Mouse (Mus musculus): ENCODE measurements around the gene Lamp5. TPM values are rescaled to one million over a fixed set of nuclear protein-coding genes. Genes with fewer than 3 reads are reported as not detected.

Lamp5 gene
- polyA plus RNA-seq (2016; fragmentation: Nextera tagmentation; extraction: Ambion mirVana): 4.5 and 4.6 TPM in 2 replicates

DNA sequence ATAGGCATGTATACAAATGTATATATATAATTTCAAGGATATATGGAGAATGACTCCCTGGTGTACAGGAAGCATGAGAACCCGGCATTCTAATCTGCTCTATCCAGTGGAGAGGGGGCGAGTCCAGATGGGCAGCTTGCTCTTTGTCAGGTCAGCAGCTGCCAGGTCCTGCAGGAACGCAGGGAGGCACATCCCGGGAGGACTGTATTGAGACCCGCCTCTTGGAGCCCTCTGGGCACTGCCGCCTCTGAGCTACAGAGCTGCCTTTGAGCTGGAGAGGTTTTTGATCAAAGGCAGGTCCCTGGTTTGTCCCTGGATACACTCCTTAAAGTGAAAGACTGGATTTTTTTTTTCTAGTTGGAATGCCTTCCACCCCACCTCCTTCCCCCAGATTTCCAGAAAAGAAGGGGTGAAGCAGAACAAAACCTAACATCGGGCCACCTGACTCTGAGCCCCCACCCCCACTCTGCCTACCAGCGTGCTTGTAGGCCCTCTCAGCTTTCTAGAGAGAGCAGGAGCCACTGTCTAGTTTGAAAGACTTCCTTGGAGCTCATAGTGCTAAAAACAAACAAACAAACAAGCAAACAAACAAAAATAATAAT lies at the start of gene Lamp5:
TSS of gene Lamp5 (plus strand) at position 552 of the 602 bp plus-strand sequence.
- peak within 1 kb of the TSS; percentile 39; the same call in 1 of the 2 replicates for H3K9ac ChIP-seq (replicated peaks)

DNA sequence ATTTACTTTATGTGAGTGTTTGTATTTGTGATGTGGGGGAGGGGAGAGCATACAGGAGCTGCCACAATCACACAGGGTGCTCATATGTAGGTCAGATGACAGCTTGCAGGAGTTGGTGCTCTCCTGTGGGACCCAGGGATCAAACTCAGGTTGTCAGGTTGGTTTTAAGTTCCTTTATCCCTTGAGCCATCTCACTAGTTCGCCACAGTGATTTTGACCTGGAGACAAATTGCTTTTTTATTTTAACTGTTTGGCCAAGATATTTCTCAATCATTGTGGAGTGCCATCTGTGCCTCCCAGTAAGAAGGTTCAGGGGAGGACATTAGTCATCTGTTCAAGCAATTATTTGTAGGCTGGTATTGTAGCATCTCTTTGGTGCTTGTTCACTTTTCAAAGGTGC lies 48.2 kb upstream of the Lamp5 start:
- Histone ChIP-seq H3K36me3 (0 out of 2 replicates have a peak, but pooled peaks cover 7% of the 10 kb centered on the region), H3K4me2 (replicated peaks) (no peak overlapping the region), H3K9ac (replicated peaks) (no peak overlapping the region), H3K27me3 (no peaks in the 10 kb centered on the region), H3K4me3 (no peak overlapping the region), H3K27ac (replicated peaks) (no peak overlapping the region), H3K4me1 (no peaks in the 10 kb centered on the region), H3K9me3 (no peaks in the 10 kb centered on the region)
- 85% methylated on average over 1 of the region's 1 CpGs for WGBS
- ATAC-seq (ENCODE audit: low FRiP score, low read depth): no peak

More for the DNA sequence above, at the start of gene Lamp5:
- Histone ChIP-seq H3K4me3 (peak within 1 kb of the TSS; percentile 30), H3K4me2 (replicated peaks) (peak within 1 kb of the TSS; percentile 52), H3K27me3 (peaks cover 13% of the 10 kb centered on the region), H3K4me1 (peaks cover 14% of the 10 kb centered on the region), H3K27ac (replicated peaks) (peak within 1 kb of the TSS; percentile 30; the same call in 1 of the 2 replicates), H3K36me3 (no peaks in the 10 kb centered on the region), H3K9me3 (no peaks in the 10 kb centered on the region)
- ATAC-seq (ENCODE audit: low FRiP score, low read depth): peak; percentile 87
- WGBS: 3% methylated on average over 8 of the region's 8 CpGs

DNA sequence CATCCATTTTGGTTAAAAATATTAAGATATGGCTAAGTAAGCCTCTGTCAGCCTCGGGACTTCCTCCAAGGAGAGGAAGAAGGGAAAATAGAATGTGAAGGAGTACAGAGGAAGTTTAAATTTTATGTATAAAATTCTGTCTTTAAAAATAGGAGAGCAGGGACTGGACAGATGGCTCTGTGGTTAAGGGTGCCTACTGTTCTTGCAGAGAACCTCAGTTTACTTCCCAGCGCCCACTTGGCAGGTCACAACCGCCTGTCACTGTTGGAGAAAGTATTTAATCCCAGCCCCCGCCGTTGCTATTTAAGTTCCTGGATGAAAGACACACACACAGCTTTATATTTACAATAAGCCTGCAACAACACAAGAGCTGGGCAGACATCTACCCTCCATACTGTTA lies 45.8 kb upstream of the Lamp5 start:
- Histone ChIP-seq H3K27ac (replicated peaks) (no peak overlapping the region), H3K9ac (replicated peaks) (no peak overlapping the region), H3K9me3 (no peaks in the 10 kb centered on the region), H3K4me3 (no peak overlapping the region), H3K27me3 (no peaks in the 10 kb centered on the region), H3K36me3 (0 out of 2 replicates have a peak, but pooled peaks cover 7% of the 10 kb centered on the region), H3K4me2 (replicated peaks) (no peak overlapping the region), H3K4me1 (no peaks in the 10 kb centered on the region)
- no peak for ATAC-seq (ENCODE audit: low FRiP score, low read depth)
- WGBS: 87% methylated on average over 5 of the region's 5 CpGs

DNA sequence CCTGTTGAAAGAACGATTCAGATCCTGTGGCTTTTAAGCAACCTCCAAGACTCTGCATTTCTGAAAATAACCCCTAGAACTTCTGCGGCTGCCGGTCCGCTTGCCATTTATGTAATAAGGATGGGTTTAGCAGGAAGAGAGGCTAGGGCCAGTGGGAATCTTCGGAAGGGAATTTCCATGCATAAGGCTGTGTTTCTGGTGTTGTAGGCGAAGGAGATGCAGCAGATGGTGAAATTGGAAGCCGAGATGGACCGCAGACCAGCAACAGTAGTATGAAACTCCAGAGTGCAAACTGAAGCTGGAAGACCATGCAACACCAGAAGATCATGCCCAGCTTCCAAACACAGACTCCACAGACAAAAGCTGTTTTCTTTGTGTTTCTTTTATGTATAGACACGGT lies 39.3 kb upstream of the Lamp5 start:
- Histone ChIP-seq H3K27ac (replicated peaks) (no peak overlapping the region), H3K27me3 (no peaks in the 10 kb centered on the region), H3K4me3 (no peak overlapping the region), H3K4me1 (no peaks in the 10 kb centered on the region), H3K9ac (replicated peaks) (no peak overlapping the region), H3K36me3 (0 out of 2 replicates have a peak, but pooled peaks cover 2% of the 10 kb centered on the region), H3K9me3 (no peaks in the 10 kb centered on the region), H3K4me2 (replicated peaks) (no peak overlapping the region)
- ATAC-seq (ENCODE audit: low FRiP score, low read depth): no peak
- 93% methylated on average over 9 of the region's 9 CpGs for WGBS

DNA sequence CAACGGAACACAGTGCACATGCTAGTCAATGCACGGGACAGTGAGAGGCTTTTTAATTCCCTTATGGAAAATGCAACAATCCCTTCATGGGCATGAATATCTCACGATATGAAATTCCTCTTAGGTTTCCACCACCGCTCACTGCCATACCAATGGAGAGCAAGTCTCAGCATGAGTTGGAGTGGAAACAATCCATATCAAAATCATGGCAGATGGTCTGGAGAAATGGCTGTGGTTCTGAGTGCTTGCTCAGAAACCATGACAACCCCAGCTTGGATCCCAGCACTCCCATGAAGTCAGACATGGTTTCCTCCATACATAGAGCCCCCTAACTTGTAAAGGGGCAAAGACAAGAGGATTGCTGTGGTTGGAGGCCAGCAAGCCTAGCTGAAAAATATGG lies 3.6 kb upstream of the Lamp5 start:
- H3K9me3 ChIP-seq: no peaks in the 10 kb centered on the region
- H3K4me1 ChIP-seq: peaks cover 14% of the 10 kb centered on the region
- WGBS: 90% methylated on average over 4 of the region's 4 CpGs
- no peak overlapping the region for H3K4me3 ChIP-seq
- no peaks in the 10 kb centered on the region for H3K36me3 ChIP-seq
- peaks cover 13% of the 10 kb centered on the region for H3K27me3 ChIP-seq
- no peak overlapping the region for H3K27ac ChIP-seq (replicated peaks)
- H3K9ac ChIP-seq (replicated peaks): no peak overlapping the region
- ATAC-seq (ENCODE audit: low FRiP score, low read depth): no peak
- H3K4me2 ChIP-seq (replicated peaks): no peak overlapping the region

DNA sequence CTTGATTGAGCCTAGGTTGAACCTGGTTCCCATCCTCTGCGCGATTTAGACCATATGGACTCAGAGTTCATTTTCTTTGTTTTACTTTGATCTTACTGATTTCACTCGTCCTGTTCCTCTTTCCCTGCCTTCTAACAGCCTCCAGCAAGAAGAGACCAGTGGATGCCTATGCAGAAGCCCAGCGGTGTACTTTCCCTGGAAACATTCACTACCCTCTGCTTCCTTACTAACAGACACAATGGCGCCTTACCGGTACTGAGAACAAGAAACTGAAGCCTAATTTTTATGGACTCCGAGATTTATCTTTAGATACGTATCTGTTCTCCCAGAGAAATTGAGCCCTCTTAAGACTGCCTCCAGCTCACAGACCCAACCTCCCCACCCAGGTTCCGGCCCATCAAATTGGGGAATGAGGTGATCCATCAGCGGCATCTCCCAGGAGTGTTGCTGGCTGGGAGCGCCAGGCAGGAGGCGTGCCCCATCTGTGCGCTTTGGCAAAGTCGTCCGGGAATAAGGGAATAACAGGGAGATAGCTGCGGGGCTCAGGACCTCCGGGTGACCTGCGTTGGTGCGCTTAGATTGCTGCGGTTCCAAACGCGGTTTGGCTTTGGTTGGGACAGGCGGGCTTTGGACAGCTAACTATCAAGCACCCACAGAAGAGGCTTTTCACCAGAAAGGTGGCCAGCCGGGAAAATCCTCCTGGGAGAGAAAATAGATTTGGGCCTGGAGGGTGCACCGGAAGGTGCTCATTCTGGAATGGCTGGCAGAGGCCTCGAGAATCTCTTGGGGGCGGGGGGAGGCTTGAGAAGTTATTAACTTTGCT lies 1.0 kb upstream of the Lamp5 start:
- ATAC-seq (ENCODE audit: low FRiP score, low read depth): peak; percentile 61
- WGBS: 17% methylated on average over 27 of the region's 27 CpGs
- H3K9me3 ChIP-seq: no peaks in the 10 kb centered on the region
- H3K4me1 ChIP-seq: peaks cover 14% of the 10 kb centered on the region
- H3K36me3 ChIP-seq: no peaks in the 10 kb centered on the region
- peak overlapping the region; percentile 52 for H3K4me2 ChIP-seq (replicated peaks)
- peak overlapping the region; percentile 30 for H3K4me3 ChIP-seq
- H3K9ac ChIP-seq (replicated peaks): peak overlapping the region; percentile 39; the same call in 1 of the 2 replicates
- no peak overlapping the region for H3K27ac ChIP-seq (replicated peaks)
- H3K27me3 ChIP-seq: peaks cover 13% of the 10 kb centered on the region

DNA sequence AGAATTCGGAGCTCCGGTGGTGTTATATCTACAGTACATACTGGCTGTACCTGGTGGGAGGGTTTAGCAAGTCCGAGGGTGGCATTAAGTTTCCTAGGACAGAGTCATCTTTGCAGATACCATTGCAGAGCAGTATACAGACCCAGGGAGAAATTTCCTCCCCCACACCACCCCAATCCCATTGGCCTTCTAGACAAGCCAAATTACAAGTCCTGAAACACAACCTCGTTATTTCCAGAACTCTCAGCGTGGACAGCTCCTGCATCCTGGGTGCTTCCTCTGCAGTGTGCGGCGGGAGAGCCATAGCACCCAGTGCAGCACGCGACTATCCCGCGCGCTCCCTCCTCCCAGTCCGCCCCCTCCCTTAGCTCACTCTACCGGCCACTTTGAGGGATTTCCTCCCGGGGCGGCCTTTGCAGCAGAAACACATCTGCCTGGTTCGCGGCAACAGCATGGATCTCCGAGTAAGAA lies 5.9 kb downstream of the Lamp5 start:
- Histone ChIP-seq H3K4me2 (replicated peaks) (peak overlapping the region; percentile 61), H3K27me3 (peaks cover 37% of the 10 kb centered on the region), H3K27ac (replicated peaks) (no peak overlapping the region), H3K4me3 (peak overlapping the region; percentile 39), H3K36me3 (no peaks in the 10 kb centered on the region), H3K4me1 (peaks cover 19% of the 10 kb centered on the region), H3K9me3 (no peaks in the 10 kb centered on the region), H3K9ac (replicated peaks) (0 out of 2 replicates have a peak overlapping the region, but pooled peaks have one; percentile 24)
- WGBS: 4% methylated on average over 19 of the region's 19 CpGs
- peak; percentile 45 for ATAC-seq (ENCODE audit: low FRiP score, low read depth)

DNA sequence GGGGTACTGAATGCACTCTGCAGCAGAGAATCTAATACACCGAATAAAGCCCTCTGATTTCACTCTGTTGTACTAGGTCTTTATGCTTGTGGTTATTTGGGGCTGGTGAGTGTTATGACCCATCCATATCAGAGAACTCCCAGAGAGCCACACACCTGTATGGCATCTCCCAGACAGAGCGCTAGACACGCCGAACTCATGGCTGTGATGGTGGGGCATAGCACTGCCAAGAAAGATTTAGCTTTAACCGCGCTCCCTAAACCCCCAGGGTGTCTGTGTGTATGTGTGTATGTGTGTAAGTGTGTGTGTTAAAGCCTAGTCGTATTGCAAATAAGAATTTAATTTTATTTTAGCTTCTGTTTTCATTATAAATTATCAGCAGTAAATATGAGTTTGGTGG lies 6.4 kb downstream of the Lamp5 start:
- peak; percentile 32 for ATAC-seq (ENCODE audit: low FRiP score, low read depth)
- H3K9me3 ChIP-seq: no peaks in the 10 kb centered on the region
- WGBS: 4% methylated on average over 7 of the region's 7 CpGs
- peaks cover 19% of the 10 kb centered on the region for H3K4me1 ChIP-seq
- H3K36me3 ChIP-seq: no peaks in the 10 kb centered on the region
- no peak overlapping the region for H3K27ac ChIP-seq (replicated peaks)
- H3K4me2 ChIP-seq (replicated peaks): peak overlapping the region; percentile 61
- 0 out of 2 replicates have a peak overlapping the region, but pooled peaks have one; percentile 24 for H3K9ac ChIP-seq (replicated peaks)
- H3K4me3 ChIP-seq: peak overlapping the region; percentile 39
- H3K27me3 ChIP-seq: peaks cover 37% of the 10 kb centered on the region

DNA sequence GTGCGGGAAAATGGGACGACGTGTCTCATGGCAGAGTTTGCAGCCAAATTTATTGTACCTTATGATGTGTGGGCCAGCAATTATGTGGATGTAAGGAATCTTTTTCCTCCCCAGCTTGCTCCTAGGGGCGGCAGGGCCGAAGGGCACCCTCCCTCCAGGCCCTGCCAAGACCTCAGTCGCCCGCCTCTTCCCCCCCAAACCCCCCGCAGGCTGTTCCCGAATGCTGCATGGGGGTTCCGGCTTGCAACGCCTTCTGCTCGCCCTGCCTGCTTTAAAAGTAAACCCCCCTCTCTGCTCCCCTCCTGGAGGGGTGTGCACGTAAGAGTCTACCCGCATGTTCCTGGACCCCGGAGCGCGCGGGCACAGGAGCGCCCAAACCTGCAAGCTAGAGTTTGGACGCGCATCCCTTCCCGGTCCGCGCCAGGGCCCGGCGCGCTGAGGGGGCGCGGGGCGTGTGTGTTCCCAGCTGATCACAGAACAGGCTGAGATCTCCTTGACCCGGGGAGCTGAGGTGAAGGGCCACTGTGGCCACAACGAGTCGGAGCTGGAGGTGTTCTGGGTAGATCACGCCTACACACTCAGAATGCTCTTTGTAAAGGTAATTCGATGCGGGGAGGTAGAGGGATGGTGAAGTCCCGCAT lies 7.1 kb downstream of the Lamp5 start:
- Histone ChIP-seq H3K9me3 (no peaks in the 10 kb centered on the region), H3K9ac (replicated peaks) (no peak overlapping the region; the same call in 1 of the 2 replicates), H3K27ac (replicated peaks) (no peak overlapping the region), H3K4me1 (peaks cover 19% of the 10 kb centered on the region), H3K4me3 (peak overlapping the region; percentile 39), H3K27me3 (peaks cover 37% of the 10 kb centered on the region), H3K36me3 (no peaks in the 10 kb centered on the region), H3K4me2 (replicated peaks) (peak overlapping the region; percentile 61)
- 0 out of 2 replicates have a peak, but pooled peaks have one; percentile 11 for ATAC-seq (ENCODE audit: low FRiP score, low read depth)
- WGBS: under 1% methylated on average over 37 of the region's 37 CpGs

DNA sequence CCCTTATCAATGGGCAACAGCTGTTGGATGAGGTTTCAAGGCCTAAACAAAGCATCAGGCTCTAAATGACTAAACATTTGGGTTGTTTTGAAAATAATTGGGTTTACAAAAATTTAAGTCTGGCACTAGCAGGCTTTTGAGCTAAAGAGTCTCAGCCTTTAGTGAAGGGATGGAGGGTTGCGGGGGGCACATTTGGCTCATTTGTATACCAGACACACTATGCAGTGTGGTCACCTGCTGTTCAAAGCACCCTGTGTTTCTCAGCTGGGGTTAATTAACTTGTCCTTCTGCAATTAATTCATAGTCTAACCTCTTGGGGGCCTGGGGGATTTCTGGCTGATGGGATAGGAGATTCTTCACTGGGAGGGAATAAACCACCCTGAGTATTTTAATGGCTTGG lies 12.3 kb downstream of the Lamp5 start:
- peak; percentile 36 for ATAC-seq (ENCODE audit: low FRiP score, low read depth)
- peaks cover 7% of the 10 kb centered on the region; the same call in 1 of the 2 replicates for H3K4me1 ChIP-seq
- no peak overlapping the region for H3K9ac ChIP-seq (replicated peaks)
- no peaks in the 10 kb centered on the region for H3K36me3 ChIP-seq
- no peak overlapping the region for H3K4me3 ChIP-seq
- peaks cover 17% of the 10 kb centered on the region for H3K27me3 ChIP-seq
- H3K4me2 ChIP-seq (replicated peaks): no peak overlapping the region
- no peak overlapping the region for H3K27ac ChIP-seq (replicated peaks)
- H3K9me3 ChIP-seq: no peaks in the 10 kb centered on the region
- WGBS: 81% methylated on average over 1 of the region's 1 CpGs

DNA sequence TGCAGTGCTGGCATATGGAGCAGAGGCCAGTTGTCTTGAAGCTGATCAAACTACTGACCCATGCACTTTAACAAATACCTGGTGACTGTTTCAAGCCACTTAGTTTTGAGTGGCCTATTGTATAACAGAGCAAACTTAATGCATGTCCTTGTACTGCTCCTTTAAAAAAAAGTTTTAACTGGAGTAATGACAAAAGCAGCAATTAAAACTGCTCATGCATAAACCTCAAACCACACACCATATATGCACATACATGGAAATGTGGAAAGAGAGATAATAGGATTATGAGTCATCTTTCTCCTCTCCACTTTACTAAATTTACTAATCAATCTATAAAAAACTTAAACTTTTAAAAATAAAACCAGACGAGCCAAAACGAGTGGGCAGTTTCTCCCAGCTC lies 43.9 kb downstream of the Lamp5 start:
- ATAC-seq (ENCODE audit: low FRiP score, low read depth): no peak
- H3K4me1 ChIP-seq: no peaks in the 10 kb centered on the region
- no peaks in the 10 kb centered on the region for H3K36me3 ChIP-seq
- H3K27me3 ChIP-seq: no peaks in the 10 kb centered on the region
- H3K4me2 ChIP-seq (replicated peaks): no peak overlapping the region
- 76% methylated on average over 2 of the region's 2 CpGs for WGBS
- H3K27ac ChIP-seq (replicated peaks): no peak overlapping the region
- no peak overlapping the region for H3K4me3 ChIP-seq
- H3K9me3 ChIP-seq: no peaks in the 10 kb centered on the region
- no peak overlapping the region for H3K9ac ChIP-seq (replicated peaks)

All from midbrain, embryonic 12.5 days (tissue).